Mouse (Mus musculus): ENCODE data around the gene Prkch. TPM values are rescaled to one million over a fixed set of nuclear protein-coding genes. Genes with fewer than 3 reads are reported as not detected.

Prkch gene
- total and polyA plus RNA-seq, 2 experiments from 2014 or later: 10.4 to 16.7 TPM

- H3K27me3 ChIP-seq (ENCODE audit: insufficient read depth, low read length): no peaks in the 10 kb centered on the region
- H3K9me3 ChIP-seq (ENCODE audit: low read length): no peaks in the 10 kb centered on the region
- ATAC-seq: no peak
- no peak for DNase-seq
- H3K4me3 ChIP-seq (ENCODE audit: low read depth, low read length): no peak overlapping the region
- TF ChIP-seq CTCF (IDR thresholded peaks at IDR 0.05; ENCODE audit: low read depth): no peak
- no peak overlapping the region for H3K27ac ChIP-seq (ENCODE audit: low read depth, low read length)
- no peak overlapping the region for H3K9ac ChIP-seq
- WGBS: 88% methylated on average over 7 of the region's 7 CpGs
- no peaks in the 10 kb centered on the region for H3K4me1 ChIP-seq (ENCODE audit: insufficient read depth)
- H3K36me3 ChIP-seq (ENCODE audit: insufficient read depth): no peaks in the 10 kb centered on the region
- H3K4me2 ChIP-seq (ENCODE audit: low read depth): no peak overlapping the region
Observed at GRCm38 (mm10) chr12:73602974-73603373, 18.4 kb downstream of the Prkch start.

DNA sequence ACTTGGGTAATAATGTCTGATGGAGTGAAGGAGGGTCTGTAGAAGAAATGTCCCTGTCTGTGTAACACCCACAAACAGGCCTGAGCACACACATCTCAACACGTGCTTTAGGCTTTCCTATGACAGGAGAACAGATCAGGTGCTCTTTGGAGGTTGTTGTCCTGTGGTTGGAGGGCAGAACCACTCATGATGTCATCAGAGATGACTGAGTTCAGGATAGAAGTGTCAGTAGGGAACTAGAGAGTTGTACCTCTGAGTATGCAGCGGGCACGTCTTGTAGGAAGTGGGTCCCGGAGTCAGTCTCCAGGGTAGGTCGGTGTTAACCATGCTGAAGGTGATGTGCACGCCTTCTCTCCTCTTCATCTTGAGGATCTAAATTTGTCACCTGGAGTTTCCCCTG lies 19.1 kb downstream of the Prkch start:
- no peaks in the 10 kb centered on the region for H3K36me3 ChIP-seq (ENCODE audit: insufficient read depth)
- no peak overlapping the region for H3K27ac ChIP-seq (ENCODE audit: low read depth, low read length)
- ATAC-seq: no peak
- no peak overlapping the region for H3K4me3 ChIP-seq (ENCODE audit: low read depth, low read length)
- TF ChIP-seq CTCF (IDR thresholded peaks at IDR 0.05; ENCODE audit: low read depth): no peak
- no peaks in the 10 kb centered on the region for H3K27me3 ChIP-seq (ENCODE audit: insufficient read depth, low read length)
- H3K9me3 ChIP-seq (ENCODE audit: low read length): no peaks in the 10 kb centered on the region
- 90% methylated on average over 6 of the region's 6 CpGs for WGBS
- no peak overlapping the region for H3K9ac ChIP-seq
- no peak overlapping the region for H3K4me2 ChIP-seq (ENCODE audit: low read depth)
- no peak for DNase-seq
- H3K4me1 ChIP-seq (ENCODE audit: insufficient read depth): no peaks in the 10 kb centered on the region

- no peak overlapping the region for H3K4me2 ChIP-seq (ENCODE audit: low read depth)
- no peaks in the 10 kb centered on the region for H3K27me3 ChIP-seq (ENCODE audit: insufficient read depth, low read length)
- DNase-seq (no peak), ATAC-seq (no peak)
- H3K9me3 ChIP-seq (ENCODE audit: low read length): no peaks in the 10 kb centered on the region
- H3K36me3 ChIP-seq (ENCODE audit: insufficient read depth): no peaks in the 10 kb centered on the region
- no peak for TF ChIP-seq CTCF (IDR thresholded peaks at IDR 0.05; ENCODE audit: low read depth)
- no peak overlapping the region for H3K9ac ChIP-seq
- no peak overlapping the region for H3K4me3 ChIP-seq (ENCODE audit: low read depth, low read length)
- H3K4me1 ChIP-seq (ENCODE audit: insufficient read depth): no peaks in the 10 kb centered on the region
- no peak overlapping the region for H3K27ac ChIP-seq (ENCODE audit: low read depth, low read length)
- 68% methylated on average over 12 of the region's 12 CpGs for WGBS
Observed at GRCm38 (mm10) chr12:73604762-73605161, 20.2 kb downstream of the Prkch start.

DNA sequence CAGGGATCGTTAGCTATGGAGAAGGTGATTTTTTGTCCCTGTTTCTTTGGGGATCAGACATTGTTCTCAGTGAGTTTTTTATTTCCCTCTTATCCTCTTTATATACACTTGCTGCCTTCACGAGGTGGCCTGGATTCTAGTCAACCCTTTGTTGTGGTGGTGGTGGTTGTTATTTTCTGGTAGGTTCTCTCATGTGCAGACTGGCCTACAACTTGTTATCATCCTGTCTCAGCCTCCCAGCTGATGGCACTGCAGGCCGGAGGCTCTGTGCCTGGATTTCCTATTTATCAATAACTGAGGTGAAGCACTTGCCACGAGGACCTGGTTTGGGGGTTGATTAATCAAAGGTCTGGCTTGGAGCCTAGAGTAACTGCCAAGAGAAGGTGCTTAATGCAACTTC lies 20.6 kb downstream of the Prkch start:
- H3K4me2 ChIP-seq (ENCODE audit: low read depth): no peak overlapping the region
- no peaks in the 10 kb centered on the region for H3K36me3 ChIP-seq (ENCODE audit: insufficient read depth)
- no peak overlapping the region for H3K4me3 ChIP-seq (ENCODE audit: low read depth, low read length)
- no peak for ATAC-seq
- H3K4me1 ChIP-seq (ENCODE audit: insufficient read depth): no peaks in the 10 kb centered on the region
- 67% methylated on average over 4 of the region's 4 CpGs for WGBS
- H3K27me3 ChIP-seq (ENCODE audit: insufficient read depth, low read length): no peaks in the 10 kb centered on the region
- H3K9ac ChIP-seq: no peak overlapping the region
- no peak for TF ChIP-seq CTCF (IDR thresholded peaks at IDR 0.05; ENCODE audit: low read depth)
- no peak overlapping the region for H3K27ac ChIP-seq (ENCODE audit: low read depth, low read length)
- no peak for DNase-seq
- H3K9me3 ChIP-seq (ENCODE audit: low read length): no peaks in the 10 kb centered on the region

DNA sequence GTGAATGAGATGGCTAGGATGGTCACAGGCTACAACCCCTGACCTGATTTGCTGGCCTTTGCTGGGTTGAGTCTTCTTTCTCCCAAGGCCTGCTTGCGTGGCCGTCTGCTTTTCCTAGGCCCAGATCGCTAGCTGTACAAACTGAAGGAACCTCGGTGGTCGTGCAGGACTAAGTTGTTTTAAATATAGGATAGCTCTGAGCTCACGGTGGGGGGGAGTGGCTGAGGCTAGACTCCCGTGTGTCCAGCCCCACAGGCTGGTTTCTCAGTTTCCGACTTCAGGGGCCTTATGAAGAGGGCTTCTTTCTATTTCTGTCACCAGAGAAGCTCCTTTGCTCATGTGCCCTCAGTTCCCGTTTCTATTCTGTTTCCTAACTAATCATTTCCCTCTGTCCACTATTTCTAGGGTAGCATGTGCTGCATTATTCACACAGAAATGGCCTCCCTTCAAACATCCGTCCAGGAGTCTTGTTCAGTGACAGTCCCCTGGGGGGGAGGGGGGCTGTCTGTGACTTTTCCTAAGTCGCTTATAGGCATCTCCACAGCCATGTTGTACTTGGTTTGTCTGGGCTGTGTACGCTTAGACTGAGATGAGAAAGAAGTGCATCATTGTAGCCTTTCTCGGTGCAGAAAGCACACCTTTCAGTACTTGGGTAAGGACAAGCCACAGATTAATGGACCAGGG lies 22.9 kb downstream of the Prkch start:
- TF ChIP-seq CTCF (IDR thresholded peaks at IDR 0.05; ENCODE audit: low read depth): no peak
- no peaks in the 10 kb centered on the region for H3K27me3 ChIP-seq (ENCODE audit: insufficient read depth, low read length)
- no peak overlapping the region for H3K4me3 ChIP-seq (ENCODE audit: low read depth, low read length)
- no peak overlapping the region for H3K27ac ChIP-seq (ENCODE audit: low read depth, low read length)
- H3K4me1 ChIP-seq (ENCODE audit: insufficient read depth): no peaks in the 10 kb centered on the region
- no peak for DNase-seq
- H3K9ac ChIP-seq: no peak overlapping the region
- WGBS: 65% methylated on average over 13 of the region's 13 CpGs
- H3K4me2 ChIP-seq (ENCODE audit: low read depth): no peak overlapping the region
- ATAC-seq: no peak
- no peaks in the 10 kb centered on the region for H3K9me3 ChIP-seq (ENCODE audit: low read length)
- H3K36me3 ChIP-seq (ENCODE audit: insufficient read depth): no peaks in the 10 kb centered on the region

DNA sequence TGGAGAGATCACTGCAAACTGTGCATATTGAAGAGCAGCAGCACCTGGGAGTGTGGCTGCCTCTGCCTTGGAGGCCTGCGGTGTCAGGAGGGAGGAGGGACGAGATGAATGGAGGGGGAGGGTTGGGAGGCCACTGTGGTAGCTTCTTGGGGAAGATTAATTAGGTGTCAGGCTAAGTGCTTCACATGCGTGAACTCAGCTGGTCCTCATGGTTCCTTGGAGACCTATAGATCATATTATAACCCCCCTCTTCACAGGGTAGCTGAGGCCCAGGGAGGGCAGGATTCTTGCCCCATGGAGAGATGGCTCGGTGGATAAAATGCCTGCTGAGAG lies 23.4 kb downstream of the Prkch start:
- Histone ChIP-seq H3K4me2 (ENCODE audit: low read depth) (no peak overlapping the region), H3K4me3 (ENCODE audit: low read depth, low read length) (no peak overlapping the region), H3K27ac (ENCODE audit: low read depth, low read length) (no peak overlapping the region), H3K4me1 (ENCODE audit: insufficient read depth) (no peaks in the 10 kb centered on the region), H3K36me3 (ENCODE audit: insufficient read depth) (no peaks in the 10 kb centered on the region), H3K9ac (no peak overlapping the region), H3K9me3 (ENCODE audit: low read length) (no peaks in the 10 kb centered on the region), H3K27me3 (ENCODE audit: insufficient read depth, low read length) (no peaks in the 10 kb centered on the region)
- no peak for ATAC-seq
- DNase-seq: no peak
- WGBS: 15% methylated on average over 4 of the region's 4 CpGs
- no peak for TF ChIP-seq CTCF (IDR thresholded peaks at IDR 0.05; ENCODE audit: low read depth)

- Histone ChIP-seq H3K4me1 (ENCODE audit: insufficient read depth) (no peaks in the 10 kb centered on the region), H3K27ac (ENCODE audit: low read depth, low read length) (no peak overlapping the region), H3K27me3 (ENCODE audit: insufficient read depth, low read length) (no peaks in the 10 kb centered on the region), H3K4me2 (ENCODE audit: low read depth) (no peak overlapping the region), H3K36me3 (ENCODE audit: insufficient read depth) (no peaks in the 10 kb centered on the region), H3K4me3 (ENCODE audit: low read depth, low read length) (no peak overlapping the region), H3K9me3 (ENCODE audit: low read length) (no peaks in the 10 kb centered on the region), H3K9ac (no peak overlapping the region)
- 78% methylated on average over 3 of the region's 3 CpGs for WGBS
- TF ChIP-seq CTCF (IDR thresholded peaks at IDR 0.05; ENCODE audit: low read depth): no peak
- no peak for ATAC-seq
- DNase-seq: no peak
Observed at GRCm38 (mm10) chr12:73609262-73609661, 24.7 kb downstream of the Prkch start.
